ENCODE assay signal across 8 mouse cellular contexts in the genomic region with DNA sequence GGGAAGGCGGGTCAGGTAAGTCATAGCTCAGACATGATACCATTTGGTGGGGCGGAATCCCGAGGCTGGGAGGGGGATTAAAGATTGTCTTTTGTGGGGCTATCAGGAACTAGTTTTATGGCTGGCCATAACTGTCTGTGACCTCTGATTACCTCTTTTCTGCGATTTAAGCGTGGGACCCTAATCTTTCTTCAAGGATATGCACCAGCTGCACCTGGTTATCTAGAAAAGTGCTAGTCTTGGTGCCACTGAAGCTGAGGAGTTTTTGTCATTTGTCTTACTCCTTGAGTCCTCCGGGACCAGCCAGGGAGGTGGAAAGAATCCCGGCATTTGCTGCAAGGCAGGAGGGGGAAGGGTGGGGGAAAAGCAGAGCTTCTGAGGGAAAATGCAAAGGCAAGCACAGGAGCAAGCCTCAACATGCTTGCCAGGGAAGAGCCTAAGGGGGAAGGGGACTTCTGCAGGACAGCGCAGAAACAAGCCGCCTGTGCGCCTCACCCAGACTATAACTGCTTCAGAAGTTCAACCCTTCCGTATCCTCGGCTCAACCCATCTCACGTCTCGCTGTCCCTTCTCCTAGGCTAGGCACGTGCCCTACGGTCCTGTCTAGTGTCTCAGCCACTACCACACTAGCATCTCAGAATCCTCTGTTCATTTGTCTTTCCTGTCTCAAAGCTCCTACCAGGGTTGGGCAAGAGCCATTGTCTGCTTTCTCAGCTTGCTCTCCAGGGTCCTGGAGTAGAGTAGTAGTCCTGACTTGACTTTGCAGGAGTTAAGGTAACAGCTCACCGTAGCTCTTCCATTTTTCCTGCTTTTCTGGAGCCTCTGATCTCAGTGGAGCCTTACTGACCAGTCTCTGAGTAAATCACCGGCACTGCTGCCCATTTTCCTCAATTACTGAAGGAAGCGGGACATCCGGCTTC. TPM values are rescaled to one million over a fixed set of nuclear protein-coding genes. Genes with fewer than 3 reads are reported as not detected.
DNase-seq lines count a peak whose midpoint lies in the region; ATAC-seq lines count a peak whose summit lies in the region.

No protein-coding gene starts in this region.

- H3K9me3 ChIP-seq in kidney, embryonic 15.5 days (replicated peaks), result no peaks in the 10 kb centered on the region
- no peaks in the 10 kb centered on the region for H3K9me3 ChIP-seq in hindbrain, embryonic 11.5 days (ENCODE audit: control insufficient read depth, low read length)
- H3K9me3 ChIP-seq in midbrain, embryonic 14.5 days (ENCODE audit: control insufficient read depth, low read length), result no peaks in the 10 kb centered on the region

- H3K4me3 ChIP-seq in kidney, embryonic 15.5 days (replicated peaks), result peak overlapping the region; percentile 18; the same call in 1 of the 2 replicates
- no peak overlapping the region for H3K4me3 ChIP-seq in hindbrain, embryonic 11.5 days (ENCODE audit: low read depth, low read length)
- H3K4me3 ChIP-seq in midbrain, embryonic 14.5 days (replicated peaks; ENCODE audit: low read depth, low read length), result no peak overlapping the region

- no peaks in the 10 kb centered on the region for H3K36me3 ChIP-seq in kidney, embryonic 15.5 days
- H3K36me3 ChIP-seq in hindbrain, embryonic 11.5 days (ENCODE audit: control insufficient read depth, insufficient read depth, low read length), result no peaks in the 10 kb centered on the region
- H3K36me3 ChIP-seq in midbrain, embryonic 14.5 days (ENCODE audit: control insufficient read depth, insufficient read depth, low read length), result no peaks in the 10 kb centered on the region

- no peak overlapping the region for H3K27ac ChIP-seq in kidney, embryonic 15.5 days
- no peak overlapping the region for H3K27ac ChIP-seq in hindbrain, embryonic 11.5 days (ENCODE audit: low read depth, low read length)
- H3K27ac ChIP-seq in midbrain, embryonic 14.5 days (replicated peaks; ENCODE audit: low read depth, low read length), result no peak overlapping the region

- H3K27me3 ChIP-seq in kidney, embryonic 15.5 days, result 0 out of 2 replicates have a peak, but pooled peaks cover 6% of the 10 kb centered on the region
- H3K27me3 ChIP-seq in hindbrain, embryonic 11.5 days (ENCODE audit: control insufficient read depth, insufficient read depth, low read length), result no peaks in the 10 kb centered on the region
- H3K27me3 ChIP-seq in midbrain, embryonic 14.5 days (ENCODE audit: control insufficient read depth, insufficient read depth, low read length), result no peaks in the 10 kb centered on the region

- H3K4me2 ChIP-seq in kidney, embryonic 15.5 days, result peak overlapping the region; percentile 48
- no peak overlapping the region for H3K4me2 ChIP-seq in hindbrain, embryonic 11.5 days (replicated peaks; ENCODE audit: low read depth, low read length)
- peak overlapping the region; percentile 34 for H3K4me2 ChIP-seq in midbrain, embryonic 14.5 days (ENCODE audit: low read length)

- 17% methylated on average over 20 of the region's 20 CpGs for WGBS in kidney, embryonic 15.5 days
- WGBS in hindbrain, embryonic 11.5 days, result 46% methylated on average over 20 of the region's 20 CpGs
- 52% methylated on average over 20 of the region's 20 CpGs for WGBS in midbrain, embryonic 14.5 days

- no peak for DNase-seq in kidney, adult 11 months
- DNase-seq in hindbrain, embryonic 11.5 days (ENCODE audit: low spot score), result peak; percentile 14
- DNase-seq in midbrain, embryonic 14.5 days, result peak; percentile 9
- DNase-seq in gastrocnemius, postnatal 25 days, result no peak
- DNase-seq in cerebellum, adult 18-20 months, result no peak

- H3K4me1 ChIP-seq in kidney, embryonic 15.5 days, result 0 out of 2 replicates have a peak, but pooled peaks cover 5% of the 10 kb centered on the region
- no peaks in the 10 kb centered on the region for H3K4me1 ChIP-seq in hindbrain, embryonic 11.5 days (replicated peaks; ENCODE audit: control insufficient read depth, insufficient read depth, low read length)
- no peaks in the 10 kb centered on the region for H3K4me1 ChIP-seq in midbrain, embryonic 14.5 days (ENCODE audit: control insufficient read depth, insufficient read depth, low read length)

- no peak overlapping the region for H3K9ac ChIP-seq in kidney, embryonic 15.5 days
- no peak overlapping the region for H3K9ac ChIP-seq in hindbrain, embryonic 11.5 days (ENCODE audit: low read depth, low read length)
- no peak overlapping the region for H3K9ac ChIP-seq in midbrain, embryonic 14.5 days (replicated peaks; ENCODE audit: low read length)

- no peak for ATAC-seq in kidney, embryonic 15.5 days (replicated peaks; ENCODE audit: low FRiP score)
- peak; percentile 52; the same call in 1 of the 2 replicates for ATAC-seq in common myeloid progenitor, adult 5-6 weeks (replicated peaks; ENCODE audit: low read depth, poor library complexity, severe bottlenecking)
- no peak for ATAC-seq in hindbrain, embryonic 11.5 days (ENCODE audit: low FRiP score)
- ATAC-seq in midbrain, embryonic 14.5 days (ENCODE audit: low FRiP score, low TSS enrichment), result no peak
- ATAC-seq in monocyte, adult 5-6 weeks (replicated peaks; ENCODE audit: insufficient number of reproducible peaks, low FRiP score, low TSS enrichment, poor library complexity, severe bottlenecking), result no peak

RNA-seq across cellular contexts. Expression of a gene that starts 40.6 kb away (rescaled TPM):
- polyA plus RNA-seq in kidney, embryonic 15.5 days (2015; fragmentation: Nextera tagmentation; extraction: Ambion mirVana), result 2.4 and 2.8 TPM in 2 replicates
- 1.5 and 4.6 TPM in 2 replicates for total RNA-seq in common myeloid progenitor, adult 5-6 weeks (2017)
- 5.0 and 6.9 TPM in 2 replicates for polyA plus RNA-seq in hindbrain, embryonic 11.5 days (2014; fragmentation: Nextera tagmentation; extraction: Ambion mirVana)
- polyA plus RNA-seq in midbrain, embryonic 14.5 days (2014; fragmentation: Nextera tagmentation; extraction: Ambion mirVana), result 3.7 and 5.1 TPM in 2 replicates
- total RNA-seq in monocyte, adult 5-6 weeks (2017), result 1.2 to 4.5 TPM (median 1.8 TPM) in 3 replicates
- total RNA-seq in gastrocnemius, postnatal 25 days (2021), result 1 to 10 TPM; 2.1 to 2.7 TPM

RNA-seq across cellular contexts. Expression of a gene that starts 57.6 kb away (rescaled TPM):
- polyA plus RNA-seq in kidney, embryonic 15.5 days (2015; fragmentation: Nextera tagmentation; extraction: Ambion mirVana), result 295 and 296 TPM in 2 replicates
- 274 and 331 TPM in 2 replicates for total RNA-seq in common myeloid progenitor, adult 5-6 weeks (2017)
- 446 and 457 TPM in 2 replicates for polyA plus RNA-seq in hindbrain, embryonic 11.5 days (2014; fragmentation: Nextera tagmentation; extraction: Ambion mirVana)
- polyA plus RNA-seq in midbrain, embryonic 14.5 days (2014; fragmentation: Nextera tagmentation; extraction: Ambion mirVana), result 287 and 336 TPM in 2 replicates
- total RNA-seq in monocyte, adult 5-6 weeks (2017), result 162 to 183 TPM (median 162 TPM) in 3 replicates
- total RNA-seq in gastrocnemius, postnatal 25 days (2021), result 10 to 100 TPM; 88.1 to 96.9 TPM

Comparison
In these comparisons a context has a peak if more than half of its experiments do, and no peak if none do; other contexts are left out.
1. DNase-seq: peak in hindbrain, embryonic 11.5 days (single experiment) and midbrain, embryonic 14.5 days (single experiment); none in kidney, adult 11 months (single experiment), gastrocnemius, postnatal 25 days (single experiment) and cerebellum, adult 18-20 months (0 of 2).